Mouse (Mus musculus): ENCODE data around the gene Fhad1.

The Fhad1 gene

DNA sequence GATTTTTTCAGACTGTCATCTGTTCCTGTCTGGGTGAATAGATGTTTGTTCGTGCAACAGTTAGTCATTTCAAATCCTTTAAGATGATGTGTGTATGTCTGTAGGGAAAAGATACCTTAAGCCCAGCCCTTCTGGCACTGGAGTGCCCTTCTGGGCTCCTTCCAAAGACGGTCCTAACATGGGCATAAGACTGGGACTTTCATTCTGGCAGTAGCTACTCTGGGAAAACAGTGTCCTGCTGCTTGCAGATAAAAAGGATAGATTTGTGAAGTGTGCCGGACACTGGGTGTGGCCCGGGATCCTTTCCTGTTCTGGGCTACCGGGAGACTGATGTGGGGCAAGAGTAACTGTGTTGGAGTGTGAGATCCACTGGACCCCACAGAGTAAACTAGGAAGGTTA lies 132.9 kb downstream of the Fhad1 start:
- no peak for DNase-seq (ENCODE audit: low spot score)

DNA sequence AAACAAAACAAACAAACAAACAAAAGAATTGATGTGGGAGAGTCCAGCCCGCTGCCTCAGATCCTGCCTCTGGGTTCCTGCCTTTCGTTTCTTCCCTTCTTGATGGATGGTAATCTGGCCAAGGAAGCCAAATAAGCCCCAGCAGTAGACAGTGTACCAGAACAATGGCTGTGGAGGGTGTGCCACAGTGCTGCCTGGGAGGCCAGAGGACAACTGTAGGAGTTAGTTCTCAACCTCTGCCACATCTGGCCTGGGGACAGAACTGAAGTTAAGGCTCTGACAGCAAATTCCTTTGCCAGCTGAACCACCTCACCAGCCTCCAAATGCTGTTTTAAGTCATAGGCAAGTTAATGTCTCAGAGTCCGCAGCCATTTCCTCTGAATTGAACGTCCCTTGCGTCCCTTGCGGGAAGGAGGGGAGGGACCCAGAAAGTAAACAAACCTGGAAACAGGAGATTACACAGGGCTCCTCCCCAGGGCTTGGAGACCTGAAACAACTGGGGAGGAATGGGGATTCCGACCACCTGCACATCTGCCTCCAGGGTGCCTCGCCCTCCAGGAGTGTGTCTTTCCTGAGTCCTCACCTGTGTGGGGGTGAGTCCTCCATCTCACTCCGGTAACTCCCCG lies 133.5 kb downstream of the Fhad1 start:
- no peak for DNase-seq (ENCODE audit: low spot score)

DNA sequence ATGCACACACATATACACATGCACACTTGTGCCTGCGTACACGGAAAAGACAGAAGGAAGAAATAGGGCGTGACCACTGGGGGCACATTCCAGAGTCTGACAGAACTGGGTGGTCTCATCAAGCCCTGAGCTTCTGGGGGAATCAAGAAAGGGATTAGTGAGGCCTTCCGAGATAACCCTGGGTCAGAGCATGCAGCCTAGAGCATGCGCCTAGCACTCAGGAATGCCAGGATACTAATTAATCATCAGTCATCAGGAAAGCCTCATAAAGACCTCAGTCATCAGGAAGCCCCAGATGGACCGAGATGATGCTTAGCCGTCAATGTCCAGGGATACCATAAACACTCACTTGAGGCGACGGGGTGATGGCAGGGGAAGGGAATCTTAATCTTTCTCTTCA lies 135.0 kb downstream of the Fhad1 start:
- no peak for DNase-seq (ENCODE audit: low spot score)

DNA sequence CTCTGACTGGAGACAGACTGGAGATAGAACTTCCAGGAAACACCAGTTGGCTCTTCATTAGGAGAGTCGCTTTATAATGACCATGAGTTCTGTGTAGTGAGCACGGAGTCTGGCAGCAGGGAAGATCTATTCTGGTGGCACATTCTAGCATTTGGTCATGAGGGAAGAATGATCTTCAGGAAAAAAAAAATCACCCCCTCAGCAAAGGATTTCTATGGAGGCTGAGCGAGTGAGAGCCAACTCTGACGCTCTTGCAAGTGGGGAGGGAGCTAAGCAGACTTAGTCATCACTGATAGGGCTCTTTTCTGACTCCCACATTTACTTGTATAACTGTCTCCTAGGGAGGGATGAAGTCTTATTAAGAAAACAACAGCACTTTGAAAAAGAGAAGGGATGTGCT lies 135.8 kb downstream of the Fhad1 start:
- DNase-seq (ENCODE audit: low spot score), result no peak

- DNase-seq (ENCODE audit: low spot score), result peak; percentile 59
Observed at GRCm38 (mm10) chr4:141878621-141879020, 136.3 kb downstream of the Fhad1 start.

- no peak for DNase-seq (ENCODE audit: low spot score)
Observed at GRCm38 (mm10) chr4:141875481-141876108, 139.3 kb downstream of the Fhad1 start.

GRCm38 (mm10) chr4:141874601-141875460 lies 140.1 kb downstream of the Fhad1 start, which contains the start of gene Efhd2:
Gene Efhd2, minus strand, starts transcription at chr4:141874920.
- peak; percentile 66 for DNase-seq (ENCODE audit: low spot score)

- no peak for DNase-seq (ENCODE audit: low spot score)
Observed at GRCm38 (mm10) chr4:141874111-141874600, 140.7 kb downstream of the Fhad1 start.

DNA sequence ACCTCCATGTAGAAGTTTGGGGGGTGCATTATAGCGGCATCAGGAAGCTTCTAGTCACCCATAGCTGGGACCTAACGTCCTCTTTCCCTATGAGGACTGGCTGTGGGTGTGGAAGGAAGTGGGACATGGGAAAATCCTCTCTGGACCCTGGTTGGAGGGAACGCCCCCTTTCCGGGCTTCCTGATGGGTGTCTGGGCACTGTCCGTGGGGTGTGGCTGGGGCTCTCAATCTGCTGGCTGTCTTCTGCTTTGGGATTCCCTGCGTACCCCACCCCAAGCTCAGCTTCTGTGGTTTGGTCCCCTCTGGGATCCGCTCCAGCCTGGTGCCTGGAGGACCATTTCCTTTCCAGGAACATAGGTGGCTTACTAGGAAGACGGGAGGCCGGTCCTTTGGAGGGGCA lies 141.9 kb downstream of the Fhad1 start:
- DNase-seq (ENCODE audit: low spot score), result no peak

DNA sequence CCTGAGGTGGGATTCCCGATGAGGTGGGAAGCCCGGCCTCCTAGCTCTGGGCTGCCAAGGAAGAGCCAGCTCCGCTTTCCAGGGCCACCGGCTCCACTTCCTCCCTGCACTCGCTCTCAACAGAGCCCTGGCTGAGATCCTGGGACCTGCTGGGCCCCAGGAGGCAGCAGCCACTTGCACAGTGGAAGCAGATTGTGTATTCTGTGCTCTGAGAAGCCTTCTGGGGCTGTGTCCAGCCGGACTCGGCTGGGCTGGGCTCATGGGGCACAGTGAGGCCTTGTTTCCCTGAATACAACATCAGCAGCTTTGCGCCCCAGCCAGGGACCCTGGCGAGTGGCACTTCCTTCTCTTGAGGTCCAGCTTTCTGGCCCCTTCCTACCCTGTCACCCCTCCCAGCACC lies 143.0 kb downstream of the Fhad1 start:
- DNase-seq (ENCODE audit: low spot score), result no peak

DNA sequence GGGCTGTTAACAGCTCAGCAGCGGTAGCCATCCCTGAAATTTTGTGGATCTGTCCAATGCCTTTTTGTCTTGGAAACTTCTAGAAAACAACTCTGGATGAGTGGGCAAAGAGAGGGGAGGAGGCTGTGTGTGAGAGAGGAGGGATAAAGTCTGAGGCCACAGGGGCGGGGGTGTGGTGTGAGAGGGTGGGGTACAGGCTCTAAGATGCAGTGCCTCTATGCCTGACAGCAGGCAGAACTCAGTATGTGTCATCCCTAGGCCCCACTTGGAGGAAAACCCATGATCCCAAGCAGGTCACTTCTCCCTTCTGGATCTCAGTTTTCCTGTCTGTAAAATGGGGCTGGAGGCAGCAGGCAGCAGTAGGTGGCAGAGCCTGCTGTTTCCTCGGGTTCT lies 143.6 kb downstream of the Fhad1 start:
- DNase-seq (ENCODE audit: low spot score), result no peak

DNA sequence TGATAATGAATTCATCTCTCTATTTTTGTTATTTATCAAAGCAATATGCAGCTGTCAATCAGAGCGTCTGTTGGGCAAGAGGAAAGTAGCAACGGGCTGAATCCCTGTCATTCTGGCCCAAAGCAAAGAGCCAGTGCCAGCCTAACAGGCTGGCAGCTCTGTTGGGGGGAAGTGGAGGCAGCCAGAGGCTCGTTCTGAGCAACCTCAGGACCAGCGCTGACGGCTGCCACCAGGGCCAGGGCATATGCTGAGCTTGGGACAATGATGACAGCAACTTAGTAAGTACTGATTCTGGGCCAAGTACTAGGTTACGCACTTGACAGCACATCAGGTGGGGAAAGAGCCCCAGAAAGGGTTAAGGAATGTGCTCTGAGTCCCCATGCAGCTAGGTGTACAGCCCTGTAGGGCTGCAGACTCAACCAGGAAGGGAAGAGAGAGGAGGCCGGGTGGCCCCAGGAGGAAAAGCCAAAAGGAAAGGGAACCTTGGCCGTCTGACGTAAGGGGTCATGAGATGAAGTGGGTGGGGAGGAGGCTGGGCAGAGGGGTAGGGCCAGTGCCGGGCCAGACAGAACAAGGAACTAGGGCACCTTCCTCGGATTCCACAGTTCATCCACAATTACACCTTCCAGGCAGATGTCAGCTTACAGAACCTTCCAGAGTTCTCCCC lies 144.1 kb downstream of the Fhad1 start:
- DNase-seq (ENCODE audit: low spot score), result no peak

DNA sequence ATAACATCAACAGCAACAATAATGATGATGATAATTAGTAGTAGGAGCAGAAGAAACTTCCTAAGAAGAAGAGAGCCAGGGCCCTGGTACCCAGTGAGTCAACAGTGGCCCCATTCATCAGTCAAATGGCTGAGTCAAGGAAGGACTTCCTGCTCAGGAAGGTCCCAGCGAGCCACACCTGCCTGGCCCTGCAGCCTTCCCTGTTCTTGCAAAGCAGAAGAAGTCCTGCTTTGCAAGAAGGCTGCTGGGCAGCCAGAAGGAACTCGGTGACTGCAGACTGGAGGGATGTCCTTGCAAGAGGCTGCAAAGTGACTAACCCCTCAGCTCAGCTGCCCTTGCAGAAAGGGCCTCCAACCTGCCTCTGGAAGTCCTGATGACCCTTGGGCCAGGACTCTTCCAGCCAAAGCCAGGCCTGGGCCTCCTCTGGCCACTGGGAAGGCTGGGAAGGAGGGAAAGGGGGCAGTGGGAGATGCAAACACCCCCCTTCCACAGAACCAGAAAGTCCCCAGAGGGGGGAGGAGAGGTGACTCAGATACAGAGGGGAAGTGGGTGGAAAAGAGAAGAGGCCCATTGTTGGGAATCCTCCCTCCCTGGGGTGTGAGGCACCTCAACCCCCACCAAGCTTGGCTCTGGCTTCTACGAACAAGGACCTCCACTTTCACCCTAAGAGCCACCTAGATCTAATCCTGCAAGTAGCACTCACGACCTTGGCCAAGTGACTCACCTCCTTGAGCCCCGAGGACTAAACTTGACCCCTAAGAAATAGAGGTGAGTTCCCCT lies 145.3 kb downstream of the Fhad1 start:
- DNase-seq (ENCODE audit: low spot score), result no peak

- DNase-seq (ENCODE audit: low spot score), result no peak
Observed at GRCm38 (mm10) chr4:141868051-141868450, 146.8 kb downstream of the Fhad1 start.

- DNase-seq (ENCODE audit: low spot score), result peak; percentile 73
Observed at GRCm38 (mm10) chr4:141867498-141867897, 147.4 kb downstream of the Fhad1 start.

DNA sequence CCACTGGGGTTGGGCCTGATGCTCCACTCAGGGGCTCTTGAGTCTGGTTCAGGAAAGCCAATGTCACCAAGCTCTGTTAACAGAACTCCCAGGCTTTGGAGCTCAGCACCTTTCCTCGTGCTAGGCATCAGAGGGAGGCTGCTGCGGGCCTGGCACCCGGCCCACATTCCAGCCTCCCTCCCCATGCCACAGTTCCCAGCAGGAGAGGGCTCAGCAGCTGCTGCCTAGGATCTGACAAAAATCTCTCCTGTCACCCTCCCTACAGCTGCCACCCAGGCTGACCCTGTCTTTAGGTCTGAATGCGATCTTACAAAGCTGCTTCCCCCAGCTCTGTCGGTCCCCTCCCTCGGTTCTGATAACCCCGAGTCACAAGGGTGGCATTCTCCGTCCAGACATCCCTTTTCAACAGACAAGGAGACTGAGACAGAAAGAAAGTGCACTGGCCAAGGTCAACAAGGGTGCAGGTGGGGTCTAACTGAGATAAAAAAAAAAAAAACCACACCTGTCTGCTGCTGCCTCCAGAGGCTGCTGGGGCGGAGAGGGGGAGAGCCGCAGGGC lies 147.9 kb downstream of the Fhad1 start:
- peak; percentile 81 for DNase-seq (ENCODE audit: low spot score)

DNA sequence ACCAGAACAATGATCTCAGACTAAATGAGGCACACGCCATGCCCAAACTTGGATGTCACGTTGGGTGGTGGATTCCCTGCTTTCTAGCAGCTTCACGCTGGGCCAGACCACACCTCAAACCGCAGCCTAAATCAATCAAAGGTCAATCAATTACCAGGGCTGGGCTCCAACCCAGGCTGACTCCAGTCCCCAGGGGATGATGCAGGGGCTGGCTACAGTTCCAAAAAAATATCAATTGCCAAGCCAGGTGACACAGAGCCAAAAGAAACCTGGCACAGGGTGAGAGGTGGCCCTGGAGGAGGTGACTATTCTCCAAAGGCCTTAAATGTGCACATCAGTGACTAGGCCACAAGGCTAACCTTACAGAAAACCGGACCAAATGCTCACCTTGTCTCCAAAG lies 149.3 kb downstream of the Fhad1 start:
- no peak for DNase-seq (ENCODE audit: low spot score)

DNA sequence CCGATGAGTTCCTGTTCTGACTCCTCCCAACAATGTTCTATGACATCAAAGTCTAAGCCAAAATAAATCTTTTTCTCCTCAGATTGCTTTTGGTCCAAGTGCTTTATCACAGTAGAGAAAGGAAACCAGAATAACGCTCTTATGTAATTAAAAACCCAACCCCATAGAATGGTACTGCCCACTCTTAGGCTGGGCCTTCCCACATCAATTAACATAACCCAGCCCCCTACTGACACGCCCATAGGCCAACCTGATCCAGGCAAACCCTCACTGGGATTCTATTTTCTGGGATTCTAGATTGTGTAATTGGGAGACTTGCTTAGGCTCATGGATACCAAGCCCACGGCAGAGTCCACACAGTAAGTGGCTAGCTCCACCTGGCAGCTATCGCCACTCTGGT lies 149.9 kb downstream of the Fhad1 start:
- no peak for DNase-seq (ENCODE audit: low spot score)

DNA sequence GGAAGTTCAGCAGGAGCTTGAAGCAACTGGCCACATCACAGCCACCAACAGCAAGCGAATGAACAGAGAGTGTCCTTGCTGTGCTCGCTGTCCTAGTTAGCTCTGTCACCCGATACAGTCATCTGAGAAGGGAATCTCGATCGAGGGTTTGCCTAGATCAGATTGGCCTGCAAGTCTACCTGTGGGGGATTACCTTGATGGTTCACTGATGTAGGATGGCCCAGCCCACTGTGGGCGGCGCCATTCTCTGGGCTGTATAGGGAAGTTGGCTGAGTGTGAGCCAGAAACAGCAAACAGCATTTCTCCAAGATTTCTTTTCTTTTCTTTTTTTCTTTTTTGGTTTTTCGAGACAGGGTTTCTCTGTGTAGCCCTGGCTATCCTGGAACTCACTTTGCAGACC lies 150.4 kb downstream of the Fhad1 start:
- no peak for DNase-seq (ENCODE audit: low spot score)

DNA sequence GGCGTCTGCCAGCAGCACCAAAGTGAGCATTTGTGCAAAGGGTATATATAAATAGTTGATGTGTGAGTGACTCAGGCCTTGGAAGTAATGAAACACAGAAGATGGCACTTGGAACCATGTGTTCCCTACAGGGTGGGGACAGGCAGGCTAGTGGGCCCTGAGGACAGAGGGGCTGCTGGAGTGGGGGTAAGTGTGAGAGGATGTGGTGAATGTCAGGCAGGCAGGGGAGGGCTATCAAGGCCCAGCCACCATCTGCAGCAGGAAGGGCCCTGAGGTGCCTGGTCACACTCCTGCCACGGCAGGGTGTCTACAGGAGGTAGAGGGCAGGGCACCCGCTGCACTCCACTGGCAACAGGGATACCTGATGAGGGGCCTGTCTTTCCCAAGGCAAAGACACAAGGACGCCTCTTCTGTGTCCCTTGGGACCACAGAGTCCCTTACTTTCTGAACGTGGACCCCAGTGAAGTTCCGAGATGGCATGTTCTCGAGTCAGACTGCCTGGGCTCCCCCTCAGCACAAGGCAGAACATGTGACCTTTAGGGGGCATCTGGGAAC lies 151.1 kb downstream of the Fhad1 start:
- no peak for DNase-seq (ENCODE audit: low spot score)

DNA sequence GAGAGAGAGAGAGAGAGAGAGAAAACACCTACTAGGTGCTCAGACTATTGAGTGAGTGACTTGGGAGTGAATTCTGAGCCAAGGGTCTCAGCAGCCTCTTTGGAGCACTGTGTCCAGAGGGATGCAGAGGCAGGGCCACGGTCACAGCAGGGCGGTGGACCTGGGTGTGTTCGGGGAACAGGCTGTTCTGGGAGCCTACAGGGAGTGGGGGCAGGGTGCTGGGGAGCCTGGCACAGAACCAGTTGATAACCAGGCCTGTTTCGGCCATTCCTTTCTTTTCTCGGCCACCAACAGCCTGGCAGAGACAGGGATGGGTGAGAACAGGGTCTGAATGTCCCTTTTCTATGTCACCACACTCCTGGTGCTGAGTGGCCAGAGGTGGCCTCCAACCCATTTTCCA lies 152.0 kb downstream of the Fhad1 start:
- DNase-seq (ENCODE audit: low spot score), result peak; percentile 71
